In the genomic region with DNA sequence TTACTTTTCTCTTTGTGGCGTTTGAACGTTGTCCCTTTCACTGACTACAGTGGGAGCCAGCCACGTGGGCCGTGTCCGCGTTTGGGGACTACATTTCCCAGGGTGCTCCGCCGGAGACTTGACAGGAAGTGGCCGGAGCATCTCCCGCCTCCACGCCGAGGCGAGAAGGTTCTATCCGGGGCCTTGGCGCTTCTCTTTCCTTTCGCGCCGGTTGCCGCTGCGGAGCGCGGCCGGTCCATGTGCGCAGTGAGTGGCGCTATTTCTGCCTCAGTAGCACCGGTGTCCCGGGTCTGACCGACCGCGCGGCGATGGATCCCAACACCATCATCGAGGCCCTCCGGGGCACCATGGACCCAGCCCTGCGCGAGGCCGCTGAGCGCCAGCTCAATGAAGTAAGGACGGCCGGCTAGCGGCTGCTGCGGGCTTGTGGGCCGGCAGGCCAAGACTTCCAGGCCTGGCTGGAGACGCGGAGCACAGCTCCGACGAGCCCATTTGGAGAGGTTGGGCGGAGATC, we compare ENCODE assay signal across 8 mouse cellular contexts. TPM values are rescaled to one million over a fixed set of nuclear protein-coding genes. Genes with fewer than 3 reads are reported as not detected.
DNase-seq lines count a peak whose midpoint lies in the region; ATAC-seq lines count a peak whose summit lies in the region.

Ipo7 (plus strand) TSS at position 158 of the 514 bp plus-strand sequence.

- ATAC-seq in hindbrain, embryonic 11.5 days (ENCODE audit: low FRiP score): peak; percentile 98

- H3K4me3 ChIP-seq in hindbrain, embryonic 11.5 days (ENCODE audit: low read depth, low read length): peak within 1 kb of the TSS; percentile 99

- H3K4me2 ChIP-seq in hindbrain, embryonic 11.5 days (replicated peaks; ENCODE audit: low read depth, low read length): peak within 1 kb of the TSS; percentile 79

- H3K4me1 ChIP-seq in hindbrain, embryonic 11.5 days (replicated peaks; ENCODE audit: control insufficient read depth, insufficient read depth, low read length): no peaks in the 10 kb centered on the region

- no peaks in the 10 kb centered on the region for H3K27me3 ChIP-seq in hindbrain, embryonic 11.5 days (ENCODE audit: control insufficient read depth, insufficient read depth, low read length)

- WGBS in hindbrain, embryonic 11.5 days: under 1% methylated on average over 48 of the region's 48 CpGs

- peak; percentile 94 for DNase-seq in MN1 (ENCODE audit: low spot score)
- DNase-seq in cerebellum, adult 9-10 months: peak; percentile 89
- DNase-seq in frontal cortex, adult 2 months (ENCODE audit: extremely low spot score in 1 of 2, low spot score in 1 of 2): peak; percentile 89 to 95
- peak; percentile 93 for DNase-seq in hindbrain, embryonic 11.5 days (ENCODE audit: low spot score)
- DNase-seq in layer of hippocampus, postnatal 10 days (ENCODE audit: low spot score in 2 of 2): peak; percentile 88 to 90
- DNase-seq in lung, postnatal 10 days: peak; percentile 96
- peak; percentile 90 for DNase-seq in ovary, postnatal 36 days (ENCODE audit: low spot score)
- peak; percentile 90 for DNase-seq in thymus, postnatal 25 days

- H3K9ac ChIP-seq in hindbrain, embryonic 11.5 days (ENCODE audit: low read depth, low read length): peak within 1 kb of the TSS; percentile 93

- peak within 1 kb of the TSS; percentile 90 for H3K27ac ChIP-seq in hindbrain, embryonic 11.5 days (ENCODE audit: low read depth, low read length)

- no peaks in the 10 kb centered on the region for H3K9me3 ChIP-seq in hindbrain, embryonic 11.5 days (ENCODE audit: control insufficient read depth, low read length)

- H3K36me3 ChIP-seq in hindbrain, embryonic 11.5 days (ENCODE audit: control insufficient read depth, insufficient read depth, low read length): no peaks in the 10 kb centered on the region

RNA-seq across cellular contexts. Expression of gene Ipo7, which starts in this region (rescaled TPM):
- 46.6 and 49.4 TPM in 2 replicates for polyA plus RNA-seq in frontal cortex, adult 2 months (2012; rRNA removed)
- polyA plus RNA-seq in hindbrain, embryonic 11.5 days (2014; fragmentation: Nextera tagmentation; extraction: Ambion mirVana): 23.2 and 32.7 TPM in 2 replicates
- 10 to 100 TPM; 89.6 to 89.8 TPM for total RNA-seq in layer of hippocampus, postnatal 10 days (2021)

Comparison
In these comparisons a context has a peak if more than half of its experiments do, and no peak if none do; other contexts are left out.
1. Peak in every context shown above with its lines: DNase-seq, ATAC-seq, H3K4me3 ChIP-seq and H3K27ac ChIP-seq.